Mouse (Mus musculus) spleen, postnatal 14 days (tissue): ENCODE results near the gene Pbx1.

Experiments used
- DNase-seq, 2 experiments: peaks; one replicate each; pipeline ENCODE4 v3.0.0; 2021 to 2022; ENCODE audit warnings: low spot score in 2 of 2

The Pbx1 gene

GRCm38 (mm10) chr1:168383832-168384593 is 48.1 kb downstream of the Pbx1 start:
- DNase-seq = no peak

- no peak for DNase-seq
Measured at GRCm38 (mm10) chr1:168382823-168383157, 49.3 kb downstream of the Pbx1 start.

- no peak for DNase-seq
Measured at GRCm38 (mm10) chr1:168382106-168382822, 49.8 kb downstream of the Pbx1 start.

DNA sequence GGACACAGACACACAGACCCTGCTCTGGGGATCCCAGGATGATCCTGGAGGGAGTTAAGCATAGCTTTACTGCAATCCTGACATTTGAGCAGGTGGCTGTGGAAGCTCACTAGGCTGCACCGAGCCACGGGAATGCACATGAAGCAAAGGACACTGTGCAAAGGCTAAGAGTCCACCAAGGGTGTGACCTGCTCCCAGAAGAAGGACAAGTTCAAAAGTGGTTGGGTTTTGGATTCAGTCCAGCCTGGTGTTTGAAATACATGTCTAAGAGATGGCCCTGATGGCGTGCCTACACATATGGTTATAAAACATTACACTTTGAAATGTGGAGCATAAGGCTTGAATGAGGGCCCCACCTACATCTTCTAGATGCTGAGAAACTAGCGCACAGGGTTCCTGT is 50.6 kb downstream of the Pbx1 start:
- no peak for DNase-seq

GRCm38 (mm10) chr1:168380241-168380770 is 51.8 kb downstream of the Pbx1 start:
- DNase-seq = no peak

DNA sequence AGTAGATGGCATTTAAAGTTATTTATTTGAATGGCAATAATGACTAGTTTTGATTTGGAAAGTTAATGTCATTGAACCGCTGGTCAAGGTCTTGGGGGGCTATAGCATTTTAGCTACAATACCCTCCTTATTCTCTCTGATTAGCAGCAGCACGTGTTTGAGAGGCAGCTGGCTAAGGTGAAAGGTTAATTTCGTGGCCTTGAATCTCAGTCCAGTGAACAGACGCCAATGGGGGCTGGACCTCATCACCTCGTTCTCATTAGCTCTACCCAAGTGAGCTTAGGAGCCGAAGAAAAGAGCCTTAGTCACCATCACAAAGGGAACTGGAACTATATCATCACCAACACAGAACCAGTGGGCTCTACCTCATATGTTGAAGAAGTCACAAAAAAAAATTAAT is 54.4 kb downstream of the Pbx1 start:
- no peak for DNase-seq

- no peak for DNase-seq
Measured at GRCm38 (mm10) chr1:168376330-168376729, 55.7 kb downstream of the Pbx1 start.

DNA sequence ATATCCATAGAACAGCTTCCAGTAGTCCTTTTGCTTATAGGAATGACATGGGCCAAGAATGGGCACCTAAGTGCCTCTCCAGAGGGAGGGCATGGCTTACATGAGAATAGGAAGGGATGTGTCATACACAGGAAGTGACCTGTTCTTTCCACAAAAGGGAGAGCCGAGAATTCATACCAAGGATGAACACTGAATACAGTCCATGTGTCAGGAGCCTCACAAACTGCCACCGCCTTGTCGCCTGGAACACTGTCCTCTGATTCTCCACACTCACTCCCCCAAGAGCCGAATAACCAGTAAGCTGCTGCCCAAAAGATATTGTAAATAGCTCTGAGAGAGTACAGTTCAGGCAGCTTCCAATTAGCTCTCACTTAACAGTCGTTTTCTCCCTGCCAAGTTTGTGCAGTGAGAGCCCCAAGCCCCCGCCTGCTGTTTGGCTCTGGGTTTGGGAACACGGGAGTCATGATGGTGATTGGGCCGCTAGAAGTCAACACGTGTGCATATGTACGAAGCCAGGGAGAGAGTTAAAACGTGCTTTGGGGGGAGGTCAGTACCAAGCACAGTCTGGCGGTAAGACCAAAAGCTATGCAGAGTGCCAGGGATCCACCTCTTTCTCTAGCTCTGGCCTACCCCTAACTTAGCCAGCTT is 57.0 kb downstream of the Pbx1 start:
- no peak for DNase-seq

DNA sequence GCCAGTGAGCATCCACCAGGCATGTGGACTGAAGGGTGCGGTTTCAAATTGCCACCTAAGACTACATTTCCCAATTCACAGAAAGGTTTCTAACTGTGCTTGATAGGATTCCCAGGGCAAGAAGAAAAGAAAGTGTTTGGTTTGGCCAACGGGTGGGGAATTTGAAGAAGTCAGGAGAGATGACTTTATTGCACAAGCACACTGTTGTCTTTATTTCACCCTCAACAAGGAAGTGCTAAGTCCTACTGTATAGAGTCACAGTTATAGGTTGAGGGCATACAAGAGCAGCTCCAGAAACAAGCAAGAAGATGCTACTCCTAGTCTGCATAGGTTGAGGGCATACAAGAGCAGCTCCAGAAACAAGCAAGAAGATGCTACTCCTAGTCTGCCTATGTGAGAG is 60.0 kb downstream of the Pbx1 start:
- no peak for DNase-seq

GRCm38 (mm10) chr1:168370966-168371365 is 61.1 kb downstream of the Pbx1 start:
- DNase-seq = no peak

DNA sequence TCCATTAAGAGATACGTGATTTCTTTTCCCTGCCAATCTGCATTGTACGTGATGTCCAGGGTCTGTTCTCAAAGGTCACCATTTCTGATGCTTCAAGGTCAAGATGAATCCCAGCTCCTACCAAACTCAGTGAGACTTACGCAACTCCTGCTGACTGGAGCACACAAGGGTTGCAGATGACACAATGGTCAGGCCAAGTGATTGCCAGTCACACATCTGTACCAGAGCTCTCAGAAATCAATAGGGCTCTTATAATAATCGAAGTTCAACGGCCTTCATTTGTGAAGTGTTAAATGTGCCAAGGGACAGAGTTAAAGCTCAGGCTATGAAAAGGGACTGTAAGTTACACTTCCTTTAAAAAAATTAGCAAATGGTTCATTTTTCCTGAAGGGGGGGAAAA is 65.8 kb downstream of the Pbx1 start:
- no peak for DNase-seq

DNA sequence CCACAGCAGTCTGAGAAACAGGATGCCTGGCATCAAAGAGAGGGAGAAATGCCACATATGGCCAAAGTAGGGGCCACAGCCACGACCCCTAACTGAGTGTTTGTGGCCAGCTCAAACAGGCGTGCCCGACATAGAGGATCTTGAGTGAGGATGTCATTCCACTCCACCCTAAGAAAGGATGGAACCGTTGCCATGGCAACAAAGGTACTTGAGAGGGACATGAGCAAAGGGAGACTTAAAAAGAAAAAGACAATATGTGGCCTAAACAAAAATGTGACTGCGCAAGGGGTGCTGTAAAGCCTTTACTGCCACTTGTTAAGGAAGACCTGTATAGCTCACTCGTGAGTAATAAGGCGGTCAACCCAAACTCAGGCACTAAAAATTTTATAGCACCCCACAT is 67.7 kb downstream of the Pbx1 start:
- DNase-seq = no peak

DNA sequence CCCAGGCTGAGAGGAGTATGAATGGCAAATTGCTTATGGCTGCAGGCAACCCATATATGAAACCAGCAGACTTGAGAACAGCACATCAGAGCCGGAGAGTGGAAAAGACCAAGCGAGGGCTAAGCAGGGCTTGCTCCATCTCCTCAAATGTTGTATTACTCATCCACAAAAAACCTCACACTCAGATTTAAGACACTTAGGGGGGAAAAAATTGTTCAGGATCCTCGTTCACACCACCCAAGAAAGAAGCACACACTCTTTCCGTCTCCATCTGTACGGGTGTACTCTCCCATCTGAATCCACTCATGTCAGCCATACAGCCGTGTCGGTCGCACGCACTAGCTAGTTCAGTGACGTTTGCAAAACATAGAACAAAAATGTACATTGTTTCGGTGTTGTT is 69.0 kb downstream of the Pbx1 start:
- DNase-seq = no peak

DNA sequence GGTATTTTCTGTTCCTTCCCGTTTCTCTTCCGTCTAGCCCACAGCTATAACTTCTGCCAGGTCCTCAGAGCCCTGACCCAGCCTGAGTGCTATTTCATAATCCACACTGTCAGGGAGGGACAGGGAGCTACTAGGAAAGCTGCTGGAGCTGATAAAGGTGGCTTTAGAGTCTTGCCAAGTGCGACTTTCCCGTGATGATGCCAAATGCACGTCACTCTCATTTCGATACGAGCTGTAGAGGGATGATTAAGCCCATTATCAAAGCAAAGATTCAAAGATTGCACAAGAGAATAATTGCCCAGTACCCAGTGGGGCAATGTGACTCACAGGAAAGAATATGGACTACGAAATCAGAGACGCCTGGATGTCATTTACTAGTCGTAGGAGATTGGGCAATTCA is 69.6 kb downstream of the Pbx1 start:
- no peak for DNase-seq

GRCm38 (mm10) chr1:168357680-168358611 is 74.1 kb downstream of the Pbx1 start:
- no peak for DNase-seq

GRCm38 (mm10) chr1:168356970-168357441 is 75.1 kb downstream of the Pbx1 start:
- no peak for DNase-seq

DNA sequence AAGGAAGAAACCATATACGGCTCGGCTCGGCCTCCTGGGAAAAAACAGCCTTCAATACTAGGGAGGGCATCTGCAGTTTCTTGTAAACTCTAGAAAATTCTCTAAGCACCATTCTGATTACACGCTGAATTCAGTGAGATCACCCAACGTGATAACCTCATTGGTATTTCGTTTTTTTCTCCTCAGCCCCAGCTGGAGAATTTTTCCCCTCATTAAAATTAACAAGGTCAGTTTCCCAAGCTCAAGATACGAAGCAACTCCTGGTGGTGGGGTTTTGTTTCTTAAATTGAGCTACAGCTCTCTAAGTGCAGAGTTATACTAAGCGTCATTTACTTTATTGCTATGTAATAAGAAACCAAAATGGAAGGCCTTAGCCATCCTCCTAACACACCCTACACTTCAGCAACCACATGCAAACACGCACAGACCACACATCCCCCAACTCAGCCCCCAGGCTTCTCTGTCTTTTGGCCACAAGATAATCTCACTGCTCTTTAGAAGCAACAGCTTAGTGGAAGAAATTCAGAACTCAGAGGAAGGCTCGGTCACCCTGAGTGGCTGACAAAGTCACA is 76.0 kb downstream of the Pbx1 start:
- DNase-seq = no peak

DNA sequence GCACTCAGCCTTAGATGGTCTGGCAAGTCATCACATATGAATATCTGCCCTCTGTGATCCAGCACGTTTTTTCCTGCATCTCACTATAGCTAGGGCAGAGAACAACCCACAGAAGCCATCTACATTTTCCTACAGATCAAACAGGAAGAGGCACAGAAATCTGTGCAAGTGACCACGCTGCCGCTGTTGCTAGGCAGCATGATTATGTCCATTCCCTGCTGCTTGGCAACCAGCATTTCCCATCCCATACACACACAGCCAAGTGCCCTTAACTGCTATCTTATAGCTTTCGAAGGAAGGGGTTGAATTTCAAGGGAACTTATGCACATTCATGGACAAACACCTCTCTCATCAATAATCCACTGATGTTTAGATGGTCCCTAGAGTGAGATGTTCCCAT is 77.1 kb downstream of the Pbx1 start:
- no peak for DNase-seq

DNA sequence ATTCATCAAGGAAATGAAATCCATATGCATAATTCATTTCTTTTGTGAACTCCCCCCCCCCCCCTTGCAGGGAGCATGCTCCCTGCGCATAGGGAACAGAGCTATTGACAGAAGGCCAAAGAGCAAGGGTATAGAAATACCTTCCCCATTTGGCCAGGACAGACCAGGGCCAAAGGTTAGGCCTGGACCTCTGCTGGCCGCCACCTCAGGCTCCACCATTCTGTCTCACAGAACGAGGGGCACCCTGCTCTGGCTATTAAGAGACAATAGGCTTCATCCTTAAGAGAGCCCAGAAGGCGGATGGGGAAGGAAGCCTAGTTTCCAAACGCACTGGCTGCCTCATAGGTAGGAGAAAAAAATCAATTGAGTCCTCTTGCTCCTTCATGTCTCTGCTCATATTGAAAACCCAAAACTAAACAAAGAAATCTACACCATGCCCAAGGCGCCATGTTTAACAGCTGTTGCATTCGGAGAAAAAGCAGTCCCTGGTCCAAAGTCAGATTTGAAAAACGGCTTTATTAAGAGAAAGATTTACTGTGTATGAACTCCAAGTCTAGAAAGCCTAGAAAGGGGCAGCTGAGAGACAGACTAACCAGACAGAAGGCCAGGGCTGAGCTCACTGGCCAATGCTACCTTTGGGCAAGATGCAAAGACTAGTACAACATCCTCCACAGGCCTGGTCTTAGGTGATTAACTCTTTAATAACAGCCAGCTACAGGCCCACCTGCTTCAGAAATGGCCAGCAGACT is 83.9 kb downstream of the Pbx1 start:
- DNase-seq = no peak

DNA sequence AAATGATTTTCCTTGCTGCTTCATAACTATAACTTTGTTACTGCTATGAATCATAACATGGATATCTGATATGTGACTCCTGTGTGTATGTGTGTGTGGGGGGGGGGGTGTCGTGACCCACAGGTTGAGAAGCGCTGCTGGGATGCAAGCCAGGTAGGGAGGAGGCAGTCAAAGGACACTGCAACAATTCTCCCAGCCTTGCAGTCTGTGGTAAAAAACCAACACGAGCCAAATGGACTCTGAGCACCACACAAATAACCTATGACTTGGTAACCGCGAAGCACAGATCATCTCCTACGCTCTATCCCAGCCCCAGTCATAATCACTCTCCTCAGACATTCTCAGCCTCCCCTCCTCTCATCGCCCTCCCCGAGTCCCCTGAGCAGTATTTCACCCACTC is 87.2 kb downstream of the Pbx1 start:
- DNase-seq = no peak

DNA sequence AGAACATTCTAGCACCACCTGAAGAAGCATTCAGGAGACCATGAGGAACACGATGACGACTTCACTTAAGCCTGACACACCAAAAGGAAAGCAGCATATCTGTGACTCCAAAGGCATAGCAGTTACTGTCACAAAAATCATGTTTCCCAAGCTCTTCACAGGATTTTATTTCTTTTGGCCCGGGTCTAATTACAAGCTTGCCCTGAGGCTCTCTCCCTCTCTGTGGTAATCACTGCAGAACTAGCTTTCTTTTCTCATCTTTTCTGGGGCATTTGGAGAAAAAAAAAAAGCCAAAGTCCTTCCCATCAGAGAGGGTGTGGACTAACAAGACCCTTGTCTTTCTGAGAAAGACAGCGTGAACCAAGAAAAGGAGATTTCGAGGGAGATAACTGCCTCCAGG is 87.8 kb downstream of the Pbx1 start:
- no peak for DNase-seq
